Mouse (Mus musculus) heart, embryonic 13.5 days (tissue): ENCODE results near the gene Cacna2d3. TPM values are rescaled to one million over a fixed set of nuclear protein-coding genes. Genes with fewer than 3 reads are reported as not detected.

ENCODE experiments used
- ATAC-seq: fragments of 200-750 bp; cut with Nextera tagmentation; 2 replicates; pipeline ENCODE4 v1.8.0; 2017; ENCODE audit warnings: moderate TSS enrichment; ENCODE audit not compliant: insufficient number of reproducible peaks, low FRiP score, low TSS enrichment; ENCODE audit errors: extremely low read depth
- H3K27ac ChIP-seq: fragments of 300-500 bp; sonication (generic); replicated peaks from 2 replicates; pipeline ENCODE4 v1.5.1; 2015; ENCODE audit warnings: moderate library complexity, mild to moderate bottlenecking, inconsistent platforms
- H3K27me3 ChIP-seq: fragments of 300-500 bp; sonication (generic); replicated peaks from 2 replicates; pipeline ENCODE4 v1.6.1; 2015; ENCODE audit warnings: mild to moderate bottlenecking, inconsistent platforms
- H3K36me3 ChIP-seq: fragments of 300-500 bp; sonication (generic); 2 replicates; pipeline ENCODE4 v1.6.1; 2015; ENCODE audit warnings: mild to moderate bottlenecking, inconsistent platforms
- H3K4me1 ChIP-seq: fragments of 300-500 bp; sonication (generic); 2 replicates; pipeline ENCODE4 v1.6.1; 2015; ENCODE audit warnings: inconsistent platforms
- H3K4me2 ChIP-seq: fragments of 300-500 bp; sonication (generic); 2 replicates; pipeline ENCODE4 v1.6.1; 2015; ENCODE audit warnings: inconsistent platforms, mild to moderate bottlenecking, moderate library complexity
- H3K4me3 ChIP-seq: fragments of 300-500 bp; sonication (generic); 2 replicates; pipeline ENCODE4 v1.5.1; 2015; ENCODE audit warnings: moderate library complexity, mild to moderate bottlenecking, inconsistent platforms
- H3K9ac ChIP-seq: fragments of 300-500 bp; sonication (generic); 2 replicates; pipeline ENCODE4 v1.6.1; 2015; ENCODE audit warnings: inconsistent platforms, mild to moderate bottlenecking, moderate library complexity
- H3K9me3 ChIP-seq: fragments of 300-500 bp; sonication (generic); 2 replicates; pipeline ENCODE4 v1.6.1; 2016; ENCODE audit warnings: inconsistent platforms
- WGBS: fragments of 180-500 bp; shearing (Covaris S2); methylation state at CpG from one replicate; pipeline ENCODE4 v1.1.7; 2015; ENCODE audit warnings: mixed read lengths; 5-methylcytosine and 5-hydroxymethylcytosine counted together
- polyA plus RNA-seq: library from polyadenylated mRNA; unstranded; fragments of >200 nt; fragmentation: Nextera tagmentation; extraction: Ambion mirVana; gene quantifications from 2 replicates; pipeline ENCODE4 v1.2.1, GENCODE M21; 2015

Cacna2d3 gene
- polyA plus RNA-seq, 1 experiment from 2014 or later, result 0.33 TPM

- ATAC-seq, result no peak
- Histone ChIP-seq H3K9me3 (no peaks in the 10 kb centered on the region), H3K4me3 (no peak overlapping the region), H3K4me2 (no peak overlapping the region), H3K9ac (no peak overlapping the region), H3K36me3 (no peaks in the 10 kb centered on the region), H3K27ac (no peak overlapping the region), H3K27me3 (no peaks in the 10 kb centered on the region), H3K4me1 (no peaks in the 10 kb centered on the region)
- WGBS, result 89% methylated on average over 2 of the region's 2 CpGs
Observed at GRCm38 (mm10) chr14:29382786-29383185, 338.9 kb downstream of the Cacna2d3 start.

- no peak overlapping the region for H3K27ac ChIP-seq
- H3K9me3 ChIP-seq, result no peaks in the 10 kb centered on the region
- no peaks in the 10 kb centered on the region for H3K27me3 ChIP-seq
- H3K9ac ChIP-seq, result no peak overlapping the region
- H3K4me3 ChIP-seq, result no peak overlapping the region
- H3K4me1 ChIP-seq, result no peaks in the 10 kb centered on the region
- no peaks in the 10 kb centered on the region for H3K36me3 ChIP-seq
- ATAC-seq, result no peak
- no peak overlapping the region for H3K4me2 ChIP-seq
- 79% methylated on average over 5 of the region's 5 CpGs for WGBS
Observed at GRCm38 (mm10) chr14:29366911-29367310, 354.8 kb downstream of the Cacna2d3 start.

GRCm38 (mm10) chr14:29362448-29362847, 359.2 kb downstream of the Cacna2d3 start:
- no peak for ATAC-seq

GRCm38 (mm10) chr14:29350627-29351026, 371.0 kb downstream of the Cacna2d3 start:
- Histone ChIP-seq H3K27ac (no peak overlapping the region), H3K9ac (no peak overlapping the region), H3K4me3 (no peak overlapping the region), H3K4me1 (no peaks in the 10 kb centered on the region), H3K4me2 (no peak overlapping the region), H3K9me3 (no peaks in the 10 kb centered on the region), H3K36me3 (no peaks in the 10 kb centered on the region), H3K27me3 (no peaks in the 10 kb centered on the region)
- WGBS, result 77% methylated on average over 4 of the region's 4 CpGs
- no peak for ATAC-seq

More at GRCm38 (mm10) chr14:29362448-29362847, 359.2 kb downstream of the Cacna2d3 start:
- Histone ChIP-seq H3K9me3 (no peaks in the 10 kb centered on the region), H3K4me2 (no peak overlapping the region), H3K27me3 (no peaks in the 10 kb centered on the region), H3K27ac (no peak overlapping the region), H3K4me3 (no peak overlapping the region), H3K9ac (no peak overlapping the region), H3K4me1 (no peaks in the 10 kb centered on the region), H3K36me3 (no peaks in the 10 kb centered on the region)
- 44% methylated on average over 3 of the region's 3 CpGs for WGBS

GRCm38 (mm10) chr14:29341581-29341980, 380.1 kb downstream of the Cacna2d3 start:
- Histone ChIP-seq H3K27me3 (no peaks in the 10 kb centered on the region), H3K4me1 (no peaks in the 10 kb centered on the region), H3K36me3 (no peaks in the 10 kb centered on the region), H3K4me2 (no peak overlapping the region), H3K9ac (no peak overlapping the region), H3K27ac (no peak overlapping the region), H3K9me3 (no peaks in the 10 kb centered on the region), H3K4me3 (no peak overlapping the region)
- ATAC-seq, result no peak
- WGBS, result 78% methylated on average over 6 of the region's 6 CpGs

GRCm38 (mm10) chr14:29340728-29341127, 380.9 kb downstream of the Cacna2d3 start:
- Histone ChIP-seq H3K9me3 (no peaks in the 10 kb centered on the region), H3K4me1 (no peaks in the 10 kb centered on the region), H3K4me2 (no peak overlapping the region), H3K4me3 (no peak overlapping the region), H3K9ac (no peak overlapping the region), H3K27ac (no peak overlapping the region), H3K36me3 (no peaks in the 10 kb centered on the region), H3K27me3 (no peaks in the 10 kb centered on the region)
- ATAC-seq, result no peak
- 81% methylated on average over 5 of the region's 5 CpGs for WGBS

- no peaks in the 10 kb centered on the region for H3K36me3 ChIP-seq
- no peak overlapping the region for H3K4me3 ChIP-seq
- no peaks in the 10 kb centered on the region for H3K27me3 ChIP-seq
- no peak for ATAC-seq
- WGBS, result 77% methylated on average over 5 of the region's 5 CpGs
- H3K9ac ChIP-seq, result no peak overlapping the region
- H3K9me3 ChIP-seq, result peaks cover 3% of the 10 kb centered on the region; the same call in 1 of the 2 replicates
- H3K4me1 ChIP-seq, result no peaks in the 10 kb centered on the region
- no peak overlapping the region for H3K4me2 ChIP-seq
- H3K27ac ChIP-seq, result no peak overlapping the region
Observed at GRCm38 (mm10) chr14:29334897-29335296, 386.8 kb downstream of the Cacna2d3 start.

GRCm38 (mm10) chr14:29334216-29334615, 387.4 kb downstream of the Cacna2d3 start:
- Histone ChIP-seq H3K4me1 (no peaks in the 10 kb centered on the region), H3K36me3 (no peaks in the 10 kb centered on the region), H3K27ac (no peak overlapping the region), H3K4me2 (no peak overlapping the region), H3K9ac (no peak overlapping the region), H3K9me3 (peaks cover 3% of the 10 kb centered on the region; the same call in 1 of the 2 replicates), H3K4me3 (no peak overlapping the region), H3K27me3 (no peaks in the 10 kb centered on the region)
- WGBS, result 70% methylated on average over 2 of the region's 2 CpGs
- ATAC-seq, result no peak

GRCm38 (mm10) chr14:29324430-29324782, 397.3 kb downstream of the Cacna2d3 start:
- no peak for ATAC-seq
- H3K4me1 ChIP-seq, result no peaks in the 10 kb centered on the region

GRCm38 (mm10) chr14:29323718-29324429, 397.8 kb downstream of the Cacna2d3 start:
- ATAC-seq, result no peak
- Histone ChIP-seq H3K27me3 (no peaks in the 10 kb centered on the region), H3K9me3 (no peaks in the 10 kb centered on the region), H3K4me3 (no peak overlapping the region), H3K4me2 (no peak overlapping the region), H3K9ac (no peak overlapping the region), H3K36me3 (no peaks in the 10 kb centered on the region), H3K4me1 (no peaks in the 10 kb centered on the region), H3K27ac (no peak overlapping the region)
- WGBS, result 73% methylated on average over 9 of the region's 9 CpGs

More at GRCm38 (mm10) chr14:29324430-29324782, 397.3 kb downstream of the Cacna2d3 start:
- no peak overlapping the region for H3K4me3 ChIP-seq
- no peaks in the 10 kb centered on the region for H3K36me3 ChIP-seq
- no peak overlapping the region for H3K4me2 ChIP-seq
- no peaks in the 10 kb centered on the region for H3K9me3 ChIP-seq
- no peaks in the 10 kb centered on the region for H3K27me3 ChIP-seq
- H3K9ac ChIP-seq, result no peak overlapping the region
- 80% methylated on average over 5 of the region's 5 CpGs for WGBS
- no peak overlapping the region for H3K27ac ChIP-seq

- no peaks in the 10 kb centered on the region for H3K4me1 ChIP-seq
- H3K27ac ChIP-seq, result no peak overlapping the region
- no peaks in the 10 kb centered on the region for H3K27me3 ChIP-seq
- H3K9ac ChIP-seq, result no peak overlapping the region
- no peaks in the 10 kb centered on the region for H3K9me3 ChIP-seq
- ATAC-seq, result no peak
- 84% methylated on average over 2 of the region's 2 CpGs for WGBS
- H3K4me3 ChIP-seq, result no peak overlapping the region
- H3K36me3 ChIP-seq, result no peaks in the 10 kb centered on the region
- H3K4me2 ChIP-seq, result no peak overlapping the region
Observed at GRCm38 (mm10) chr14:29313431-29313830, 408.2 kb downstream of the Cacna2d3 start.

GRCm38 (mm10) chr14:29305623-29306022, 416.0 kb downstream of the Cacna2d3 start:
- no peaks in the 10 kb centered on the region for H3K36me3 ChIP-seq
- no peak overlapping the region for H3K4me3 ChIP-seq
- WGBS, result 70% methylated on average over 9 of the region's 9 CpGs
- no peaks in the 10 kb centered on the region for H3K27me3 ChIP-seq
- H3K4me1 ChIP-seq, result no peaks in the 10 kb centered on the region
- no peak for ATAC-seq
- H3K27ac ChIP-seq, result no peak overlapping the region
- no peak overlapping the region for H3K9ac ChIP-seq
- no peak overlapping the region for H3K4me2 ChIP-seq
- H3K9me3 ChIP-seq, result no peaks in the 10 kb centered on the region
